Mouse (Mus musculus) left cerebral cortex, adult 18-20 months (tissue): Measurements from ENCODE around the gene Dkk2. TPM values are rescaled to one million over a fixed set of nuclear protein-coding genes. Genes with fewer than 3 reads are reported as not detected.
"Not testable (repeated sequence)": the region's sequence is repeated elsewhere in the genome, so short reads cannot be mapped to it uniquely, and the experiment has no call there.

Experiments
- DNase-seq, 2 experiments: peaks; one replicate each; pipeline ENCODE4 v3.0.0; 2021 to 2022; ENCODE audit warnings: low spot score in 2 of 2, mixed read lengths in 1 of 2
- long read RNA-seq, 2 experiments: library from polyadenylated mRNA; stranded (forward); transcript quantifications; one replicate each; pipeline ENCODE4 v2.0.0; 2021
- total RNA-seq, 2 experiments: library from RNA; stranded (reverse); gene quantifications; 2 replicates each; pipeline ENCODE4 v1.2.3; 2021

Dkk2 gene
- under 1 TPM; 0.40 to 0.77 TPM for total RNA-seq
- long read RNA-seq, experiment 1 = 0 reads
- long read RNA-seq, experiment 2 = 0 reads

DNA sequence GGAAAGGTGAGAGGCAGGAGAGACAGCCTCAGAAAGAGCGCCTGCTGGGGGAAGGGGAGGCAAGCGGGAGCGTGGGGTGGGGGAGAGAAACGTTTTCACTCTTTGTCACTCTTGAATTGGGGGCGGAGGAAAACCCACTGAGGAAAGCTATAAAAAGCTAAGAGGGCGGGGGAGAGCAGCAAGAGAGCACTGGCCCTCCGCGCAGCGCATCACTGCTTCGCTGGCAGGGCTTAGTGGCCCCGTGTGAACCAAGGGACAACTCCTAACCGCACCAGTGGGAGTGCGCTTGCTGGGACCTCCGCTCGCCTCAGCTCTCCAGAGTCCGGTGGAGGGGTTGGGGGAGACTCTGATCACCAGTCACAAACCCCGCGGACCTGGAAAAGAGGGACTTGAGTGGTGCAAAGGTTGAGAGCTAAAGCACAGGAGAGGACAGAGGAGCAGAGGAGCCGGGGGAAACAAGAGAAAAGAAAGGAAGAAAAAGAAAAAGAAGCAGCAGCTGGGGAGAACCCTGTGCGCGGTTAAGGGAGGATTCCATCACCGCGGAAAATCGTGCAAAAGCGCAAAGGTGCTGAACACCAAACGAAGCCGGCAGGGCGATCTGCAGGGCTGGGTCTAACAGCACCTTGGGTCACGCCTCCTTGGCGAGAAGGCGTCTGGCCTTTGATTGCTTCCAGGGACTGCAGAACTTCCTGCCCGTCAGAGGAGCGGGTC is at the start of gene Dkk2:
Gene Dkk2 (plus strand): TSS at position 181 of the 711 bp plus-strand sequence.
- peak in 1 of 2 experiments; percentile 12 for DNase-seq

DNA sequence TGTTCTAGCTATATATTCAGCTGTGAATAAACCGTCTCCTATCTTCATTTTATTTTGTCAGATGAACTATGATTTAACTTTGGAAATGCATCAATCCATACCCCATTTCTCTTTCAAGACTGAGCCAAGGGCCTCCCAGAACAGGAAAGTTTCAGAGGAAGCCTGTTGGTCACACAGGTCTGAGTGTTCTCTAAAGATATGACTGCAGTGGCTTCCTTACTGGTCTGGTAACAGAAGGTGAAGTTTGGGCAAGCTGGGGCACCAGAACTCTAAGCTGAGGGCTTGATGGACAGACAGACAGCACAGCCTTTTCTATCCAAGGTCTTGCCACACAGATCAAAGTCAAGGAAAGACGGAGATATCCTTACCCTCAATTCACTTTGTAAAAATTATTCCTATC is 48.4 kb upstream of the Dkk2 start:
- DNase-seq = no peak

DNA sequence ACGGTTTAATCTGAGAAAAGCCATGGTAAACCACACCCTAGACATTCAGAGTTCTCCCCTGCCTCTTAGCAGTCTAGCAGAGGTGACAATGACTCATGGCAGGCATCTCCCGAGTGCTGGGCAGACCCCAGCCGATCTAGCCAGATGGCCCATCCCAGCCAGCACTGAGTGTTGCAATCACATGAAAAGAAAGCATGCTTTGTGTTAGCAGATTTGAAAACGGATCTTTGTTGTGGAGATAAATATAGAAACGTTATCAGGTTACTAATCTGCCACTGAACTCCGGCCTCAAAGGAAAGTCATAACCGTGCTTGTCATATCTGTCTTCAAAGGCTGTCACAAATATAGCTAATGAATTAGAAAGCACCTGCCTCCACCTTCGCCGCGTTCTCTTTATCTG is 47.4 kb upstream of the Dkk2 start:
- DNase-seq = no peak

DNA sequence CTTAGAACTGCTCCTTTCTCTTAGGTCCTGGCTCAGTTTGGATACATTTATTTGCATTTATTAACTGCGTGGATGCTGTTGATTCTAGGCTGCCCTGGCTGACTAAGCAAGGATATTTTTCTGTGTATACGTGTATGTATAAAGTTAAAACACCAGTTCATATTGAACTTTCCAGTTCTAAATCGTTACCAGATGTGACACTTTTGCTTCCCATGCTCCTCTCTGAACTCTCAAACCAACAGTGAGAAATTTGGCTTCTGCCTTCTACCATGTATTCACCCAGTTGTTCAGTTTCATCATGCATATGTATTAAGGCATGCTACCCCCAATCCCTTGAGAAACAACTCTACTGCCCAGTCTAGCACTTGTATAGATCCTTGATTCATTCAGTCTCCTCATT is 45.0 kb upstream of the Dkk2 start:
- DNase-seq = no peak

DNA sequence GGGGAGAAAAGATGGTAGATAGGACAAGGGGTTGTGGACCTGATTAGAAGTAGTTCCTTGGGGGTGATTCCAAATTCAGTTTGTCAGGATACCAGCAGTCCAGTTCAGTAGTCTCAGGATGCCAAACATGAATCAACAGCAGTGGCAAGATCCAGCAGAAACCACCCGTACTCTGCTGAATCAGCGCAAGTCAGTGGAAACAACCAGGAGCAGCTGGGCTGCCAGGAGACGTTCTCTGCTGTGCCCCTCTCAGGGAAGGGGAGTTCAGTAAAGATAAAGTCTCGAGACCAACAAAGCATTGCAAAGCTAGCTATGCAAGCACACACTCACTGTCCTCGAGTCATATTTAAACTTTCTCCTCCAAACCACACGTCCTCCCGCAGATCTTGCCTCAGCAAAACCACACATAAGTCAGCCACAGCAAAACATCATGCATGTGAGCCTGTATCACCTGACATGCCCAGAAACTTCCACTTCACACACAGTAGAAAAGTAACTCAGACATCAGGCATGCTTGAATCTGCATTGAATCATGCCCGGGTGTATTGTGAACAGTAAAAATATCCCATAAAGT is 34.1 kb upstream of the Dkk2 start:
- no peak for DNase-seq

DNA sequence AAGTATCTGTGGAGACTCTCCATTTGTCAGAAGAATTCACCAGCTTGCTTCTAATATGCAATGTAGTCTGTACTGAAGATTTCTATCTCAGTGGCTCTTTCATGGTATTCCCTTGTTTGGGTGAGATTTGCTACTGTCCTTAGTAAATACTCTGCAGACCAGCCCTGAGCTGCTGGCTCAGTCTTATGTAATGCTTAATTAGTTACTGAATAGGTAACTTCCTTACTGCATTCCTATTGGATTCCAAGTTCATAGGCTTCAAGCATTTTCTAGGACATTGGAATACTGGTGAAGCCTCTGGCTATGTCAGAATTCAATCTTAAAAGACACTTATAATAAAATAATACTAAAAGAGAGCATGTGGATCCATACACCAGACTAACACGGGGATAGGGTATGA is 22.3 kb upstream of the Dkk2 start:
- not testable (repeated sequence) for DNase-seq

DNA sequence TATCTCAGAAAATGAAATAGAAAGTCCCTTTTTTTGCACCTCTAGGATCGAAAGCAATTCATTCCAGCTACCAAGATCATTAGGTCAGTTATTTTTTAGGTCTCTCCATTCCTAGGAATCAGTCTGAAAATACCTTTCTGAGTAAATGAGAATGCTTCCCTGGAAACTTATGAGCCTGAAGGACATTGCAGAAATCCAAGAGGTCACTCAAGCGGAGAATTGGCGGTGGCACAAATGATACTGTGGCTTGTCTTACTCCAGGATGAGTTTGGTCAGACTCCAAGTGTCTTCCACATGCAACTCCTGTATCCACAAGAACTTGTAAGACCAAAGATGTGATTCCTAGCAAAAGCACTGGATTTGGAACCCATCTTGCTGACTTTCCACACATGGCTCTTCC is 21.7 kb upstream of the Dkk2 start:
- no peak for DNase-seq

DNA sequence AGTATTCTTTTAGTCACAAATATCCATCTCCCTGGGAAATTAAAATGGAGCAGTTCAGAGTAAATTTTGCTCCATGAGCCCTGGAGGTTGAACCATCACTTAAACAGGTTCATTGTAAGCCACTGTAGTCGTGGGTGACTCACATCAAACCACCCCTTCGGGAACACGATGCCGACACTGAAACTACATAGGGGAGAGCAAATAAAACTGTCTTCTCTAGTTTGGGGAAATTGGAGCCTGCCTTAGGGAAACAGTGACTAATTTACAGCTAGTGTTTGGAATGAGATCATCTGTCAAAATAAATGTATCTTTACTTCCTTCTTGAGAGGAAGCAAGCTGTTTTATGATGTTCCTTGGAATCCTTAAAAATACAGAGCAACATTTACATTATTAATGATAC is 21.1 kb upstream of the Dkk2 start:
- DNase-seq = no peak

DNA sequence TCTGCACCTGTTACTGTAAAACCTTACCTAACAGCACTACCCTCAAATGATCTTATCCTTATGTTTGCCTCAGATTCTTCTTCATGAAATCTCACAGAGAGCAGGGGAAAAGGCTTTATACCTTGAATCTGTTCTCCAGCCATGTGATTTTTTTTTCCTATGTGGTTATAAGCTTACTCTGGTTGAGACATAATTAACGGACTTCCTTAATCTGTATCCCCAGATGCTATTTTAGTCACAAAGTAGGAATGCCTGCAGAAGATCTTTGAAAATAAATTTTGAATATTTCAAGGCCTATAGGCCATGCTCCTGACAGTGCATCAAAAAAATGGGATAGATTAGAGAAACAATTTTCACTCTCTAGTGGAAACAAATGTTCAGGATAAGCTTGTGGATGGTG is 20.2 kb upstream of the Dkk2 start:
- DNase-seq = no peak

DNA sequence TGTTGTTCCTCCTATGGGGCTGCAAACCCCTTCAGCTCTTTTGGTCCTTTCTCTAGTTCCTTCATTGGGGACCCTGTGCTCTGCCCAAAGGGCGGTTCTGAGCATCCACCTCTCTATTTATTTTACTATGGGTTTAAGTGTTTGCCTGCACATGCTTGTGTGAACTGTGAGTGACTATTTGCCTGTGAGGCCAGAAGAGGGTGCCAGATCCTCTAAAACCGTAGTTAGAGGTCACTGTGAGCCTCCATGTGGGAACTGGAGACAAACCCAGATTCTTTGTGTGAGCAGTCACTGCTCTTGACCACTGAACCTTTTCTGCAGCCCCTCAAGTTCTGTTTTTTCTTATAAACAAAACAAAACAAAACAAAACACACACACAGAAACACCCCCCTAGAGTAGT is 14.1 kb upstream of the Dkk2 start:
- no peak for DNase-seq

DNA sequence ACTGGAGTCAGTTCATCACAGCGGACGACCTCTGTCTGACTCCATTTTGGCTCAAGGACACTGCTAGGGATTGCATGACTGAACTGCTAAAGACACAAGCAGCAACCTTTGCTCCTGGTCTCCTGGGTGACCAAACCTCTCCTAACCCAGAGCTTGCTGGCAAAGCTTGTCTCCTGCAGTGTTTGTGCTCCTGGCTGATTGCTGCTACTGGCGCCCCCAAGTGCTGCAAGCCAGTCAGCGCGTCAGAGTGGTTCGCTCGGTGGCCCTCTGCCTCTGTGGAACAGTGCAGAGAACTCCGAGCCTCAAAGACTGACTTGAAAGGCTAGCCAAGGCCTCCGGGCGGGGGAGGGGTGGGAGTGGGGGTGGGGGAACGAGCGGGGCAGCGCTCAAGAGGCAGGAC is 1.1 kb upstream of the Dkk2 start:
- DNase-seq = peak; percentile 44 to 60

DNA sequence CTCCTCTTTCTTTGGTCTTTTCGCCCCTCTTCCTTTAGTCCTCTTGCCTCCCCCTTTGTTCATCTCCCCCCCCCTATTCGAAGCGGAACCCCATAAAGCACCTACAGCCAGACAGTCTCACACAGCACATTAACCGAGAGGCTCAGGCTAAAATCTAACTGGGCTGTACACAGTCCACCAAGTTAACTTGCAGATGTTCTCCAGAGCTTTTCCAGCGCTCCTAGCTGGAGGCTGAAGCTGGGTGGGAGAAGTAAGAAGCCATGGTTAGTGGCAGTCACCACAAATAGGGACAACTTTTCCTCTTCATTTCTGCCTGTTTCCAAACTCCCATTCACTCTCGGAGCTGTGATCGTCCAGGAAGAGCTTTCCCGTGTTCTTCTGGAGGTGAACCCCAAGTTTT is 412 bp upstream of the Dkk2 start:
- DNase-seq = no peak

DNA sequence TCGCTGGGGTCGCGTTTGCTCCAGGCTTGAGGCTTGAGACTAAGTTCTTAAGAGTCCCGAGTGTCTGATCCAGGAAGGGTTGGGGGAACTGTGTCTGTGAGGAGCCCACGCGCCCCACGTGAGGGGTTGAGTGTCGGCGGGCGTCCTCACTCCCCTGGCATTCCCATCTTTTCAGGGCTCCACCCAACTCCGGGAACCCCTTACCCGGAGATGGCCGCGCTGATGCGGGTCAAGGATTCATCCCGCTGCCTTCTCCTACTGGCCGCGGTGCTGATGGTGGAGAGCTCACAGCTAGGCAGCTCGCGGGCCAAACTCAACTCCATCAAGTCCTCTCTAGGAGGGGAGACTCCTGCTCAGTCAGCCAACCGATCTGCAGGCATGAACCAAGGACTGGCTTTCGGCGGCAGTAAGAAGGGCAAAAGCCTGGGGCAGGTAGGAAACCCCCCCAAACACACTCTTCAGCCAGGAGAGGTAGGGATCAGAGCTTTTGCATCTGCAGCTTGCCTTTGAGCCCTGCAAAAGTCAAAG is 795 bp downstream of the Dkk2 start:
- DNase-seq = no peak

DNA sequence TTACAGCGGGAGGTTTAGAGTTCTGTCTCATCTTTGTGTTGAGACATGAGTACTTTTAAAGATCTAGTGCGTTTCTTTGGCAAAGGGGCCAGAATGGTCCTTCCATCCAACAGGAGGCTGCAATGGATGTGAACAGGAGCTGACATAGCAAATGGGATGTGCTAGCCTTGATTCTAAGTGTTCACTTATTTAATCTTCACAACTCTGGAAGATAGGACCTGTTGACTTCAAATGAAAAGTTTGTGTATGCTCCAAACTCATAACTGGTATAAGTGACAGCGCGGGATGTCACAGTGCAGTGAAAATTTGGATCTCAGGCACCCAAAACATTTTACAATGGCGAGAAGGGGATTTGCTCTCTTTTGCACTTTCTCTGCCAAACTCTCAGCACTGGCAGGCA is 1.4 kb downstream of the Dkk2 start:
- DNase-seq = no peak

DNA sequence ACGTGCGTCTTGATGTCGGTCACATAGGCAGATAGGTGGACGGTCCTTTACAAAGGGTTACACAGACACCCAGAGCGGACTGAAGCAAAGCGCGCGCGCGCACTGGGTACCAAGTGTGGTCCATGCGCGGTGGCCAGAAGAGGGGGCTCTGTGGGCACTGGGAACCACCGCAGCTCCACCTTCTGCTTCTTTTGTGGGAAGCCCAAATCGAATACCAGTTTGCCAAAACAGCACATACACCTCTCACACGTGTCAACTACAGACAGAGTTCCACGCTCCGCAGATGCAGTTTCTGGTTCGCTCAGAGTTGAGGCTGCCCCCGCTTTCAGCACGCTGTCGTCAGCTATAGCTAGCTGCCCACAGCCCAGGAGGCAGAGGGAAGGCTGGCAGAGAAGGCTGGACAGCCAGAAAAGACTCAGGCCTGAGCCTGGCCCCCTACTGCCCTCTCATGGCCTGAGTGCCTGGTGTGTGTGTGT is 2.0 kb downstream of the Dkk2 start:
- peak; percentile 37 to 60 for DNase-seq

DNA sequence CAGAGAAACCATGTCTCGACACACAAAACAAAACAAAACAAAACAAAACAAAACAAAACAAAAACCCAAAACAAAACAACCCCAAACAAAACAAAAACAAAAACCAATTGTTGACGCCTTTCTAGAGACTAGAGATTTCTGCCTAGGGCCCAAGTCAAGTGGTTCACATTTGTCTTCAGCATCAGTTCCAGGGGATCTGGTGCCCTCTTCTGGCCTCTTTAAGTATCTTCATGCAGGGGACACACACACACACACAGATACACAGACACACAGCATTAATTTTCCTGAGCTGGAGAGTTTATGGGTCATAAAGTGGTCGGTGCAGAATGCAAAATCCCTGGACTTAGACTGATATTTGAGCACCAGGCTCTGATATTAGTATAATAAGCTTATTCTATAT is 7.9 kb downstream of the Dkk2 start:
- no peak for DNase-seq

DNA sequence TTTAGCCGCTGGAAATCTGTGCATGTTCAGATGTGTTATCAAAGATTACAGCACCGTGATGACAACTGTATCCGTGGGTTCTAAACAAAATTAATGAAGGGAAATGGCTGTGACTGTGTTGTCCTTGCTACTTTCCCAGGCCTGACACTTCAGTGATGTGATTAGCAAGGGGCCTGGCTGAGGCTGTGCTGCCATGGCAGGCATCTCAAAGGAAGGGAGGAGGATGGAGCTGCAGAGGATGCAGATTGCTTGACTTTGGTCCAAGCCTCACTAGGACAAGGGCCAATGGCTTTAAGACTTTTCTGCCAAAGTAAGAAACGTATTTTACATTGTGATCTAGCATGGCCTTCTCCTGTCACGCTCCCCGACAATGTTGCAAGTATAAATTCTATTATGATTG is 11.2 kb downstream of the Dkk2 start:
- DNase-seq = no peak

DNA sequence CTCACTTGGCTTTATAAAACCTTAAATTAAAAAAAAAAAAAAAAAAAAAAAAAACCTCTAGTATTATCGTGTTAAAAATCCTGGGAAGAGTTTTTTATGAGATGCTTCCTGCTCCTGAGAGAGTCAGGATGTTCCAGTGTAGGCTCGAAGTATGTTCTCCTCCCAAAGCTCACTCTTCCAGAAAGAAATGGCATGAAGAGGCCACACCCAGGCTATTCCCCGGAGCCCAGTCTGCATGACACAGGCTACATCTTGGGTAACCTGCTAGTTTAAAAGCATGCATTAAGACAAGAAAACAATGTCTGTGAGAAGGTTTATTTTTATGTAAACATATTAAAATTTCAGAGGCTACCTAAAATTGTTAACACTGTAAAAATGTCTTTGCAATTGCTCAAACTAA is 15.7 kb downstream of the Dkk2 start:
- no peak for DNase-seq

DNA sequence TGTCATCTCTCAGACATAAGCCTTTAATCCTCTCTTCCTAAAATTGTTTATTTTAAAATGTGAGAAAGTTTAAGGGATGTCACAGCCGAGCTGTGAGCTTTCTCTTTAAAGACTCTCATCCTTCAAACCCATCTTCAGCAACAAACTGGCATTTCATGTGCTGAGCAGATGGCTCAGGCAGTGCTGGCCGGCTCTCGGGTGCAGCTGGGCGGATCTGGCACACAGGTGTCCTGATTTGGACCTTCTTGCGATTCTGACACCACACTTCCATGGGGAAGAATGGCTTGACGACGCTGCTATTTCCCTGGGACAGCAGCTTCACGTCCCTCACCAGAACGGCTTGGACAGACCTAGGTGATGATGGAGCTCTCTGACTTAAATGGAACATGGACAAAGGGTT is 17.9 kb downstream of the Dkk2 start:
- peak; percentile 13 to 49 for DNase-seq

DNA sequence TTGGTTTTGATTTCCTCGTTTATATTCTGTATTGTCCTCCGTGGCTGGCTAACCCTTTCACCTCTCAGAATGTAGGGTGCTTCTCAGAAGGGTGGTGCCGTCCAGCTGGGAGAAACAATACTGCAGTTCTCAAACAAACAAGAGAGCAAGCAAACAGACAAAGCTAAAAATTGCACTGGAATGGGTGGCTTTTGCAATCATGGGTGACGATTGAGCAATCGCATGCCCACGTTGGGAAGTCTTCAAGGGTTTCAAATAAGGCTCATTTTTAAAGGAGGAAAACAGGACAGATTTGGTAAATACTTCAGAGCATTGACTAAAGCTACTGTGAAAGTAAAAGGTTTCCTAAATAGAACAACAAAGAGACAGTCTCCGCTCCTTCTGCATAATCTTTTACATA is 18.4 kb downstream of the Dkk2 start:
- DNase-seq = no peak

DNA sequence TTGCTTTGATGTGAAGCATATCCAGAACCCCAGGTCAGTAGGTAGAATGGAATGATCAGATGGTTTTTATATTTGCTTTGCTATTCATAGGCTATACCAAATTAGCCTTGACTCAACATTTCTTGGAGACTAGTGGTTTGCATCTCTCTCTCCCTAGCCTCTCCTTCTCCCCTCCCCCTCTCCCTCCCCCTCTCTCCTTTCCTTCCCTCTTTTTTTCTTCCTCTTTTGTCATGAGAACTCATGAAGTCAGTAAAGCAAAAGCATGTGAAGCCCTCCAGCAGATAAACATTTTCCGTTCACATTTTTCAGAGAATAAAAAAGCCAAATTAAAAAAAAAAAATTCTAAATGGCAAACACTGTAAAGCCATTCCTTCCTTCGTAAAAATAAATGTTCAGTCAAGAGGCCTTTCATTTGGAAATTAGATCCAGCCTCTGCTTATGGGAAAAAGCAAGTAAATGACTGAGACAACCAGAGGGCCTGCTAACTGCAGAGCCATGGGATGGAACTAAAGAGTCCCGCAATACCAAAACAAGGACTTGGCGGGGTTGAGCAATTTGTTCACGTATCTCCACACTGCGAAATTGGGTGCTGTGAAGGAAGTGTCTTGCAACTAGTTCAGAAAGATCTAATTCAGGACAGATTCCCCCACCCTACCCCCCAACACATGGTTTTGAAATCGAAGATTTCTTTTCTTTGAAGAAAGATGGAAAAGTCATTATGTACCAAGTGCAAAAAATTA is 30.9 kb downstream of the Dkk2 start:
- no peak for DNase-seq

DNA sequence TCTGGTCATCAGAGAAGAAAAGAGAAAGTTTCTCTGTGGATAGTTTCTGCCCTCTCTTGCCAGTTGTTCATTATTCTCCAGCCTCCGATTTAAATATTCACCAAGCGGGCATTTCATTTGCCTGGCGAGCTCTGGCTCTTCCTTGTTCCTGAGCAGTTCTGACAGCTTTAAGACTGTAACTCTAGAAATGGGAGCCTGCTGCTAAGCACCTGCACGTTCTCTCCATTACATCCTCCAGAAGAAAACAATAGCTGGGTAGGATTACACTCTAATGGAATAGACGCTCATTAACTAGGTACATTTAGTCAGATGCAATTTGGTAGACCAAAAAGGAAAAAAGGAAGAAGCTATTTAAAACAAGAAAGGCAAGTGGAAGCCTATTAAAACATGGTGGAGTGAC is 36.3 kb downstream of the Dkk2 start:
- no peak for DNase-seq
